Mouse (Mus musculus) ovary, postnatal 10 days (tissue): ENCODE measurements around the gene Srms.

Experiments used
- DNase-seq: peaks from one replicate; pipeline ENCODE4 v3.0.0; 2022; ENCODE audit warnings: low spot score

Gene Srms

GRCm38 (mm10) chr2:181166469-181166868 is 46.5 kb downstream of the Srms start:
- DNase-seq = no peak

GRCm38 (mm10) chr2:181160821-181161220 is 52.2 kb downstream of the Srms start:
- DNase-seq = no peak

GRCm38 (mm10) chr2:181159771-181160170 is 53.2 kb downstream of the Srms start:
- no peak for DNase-seq

- DNase-seq = no peak
Observed at GRCm38 (mm10) chr2:181159091-181159514, 53.9 kb downstream of the Srms start.

GRCm38 (mm10) chr2:181158471-181158870 is 54.5 kb downstream of the Srms start:
- no peak for DNase-seq

- no peak for DNase-seq
Observed at GRCm38 (mm10) chr2:181157716-181158302, 55.2 kb downstream of the Srms start.

- DNase-seq = no peak
Observed at GRCm38 (mm10) chr2:181157180-181157579, 55.8 kb downstream of the Srms start.

GRCm38 (mm10) chr2:181156248-181157121 is 56.5 kb downstream of the Srms start, which contains the start of gene Eef1a2:
Eef1a2 (minus strand) TSS chr2:181157014.
- no peak for DNase-seq

GRCm38 (mm10) chr2:181155801-181156200 is 57.2 kb downstream of the Srms start:
- no peak for DNase-seq
